ENCODE assay signal across 8 mouse cellular contexts in genomic region chr17:80206671-80207581, GRCm38 (mm10). TPM values are rescaled to one million over a fixed set of nuclear protein-coding genes. Genes with fewer than 3 reads are reported as not detected.
DNase-seq lines count a peak whose midpoint lies in the region; ATAC-seq lines count a peak whose summit lies in the region.

TSS of gene Srsf7 (minus strand) at chr17:80207307.
TSS of gene Ttc39d (plus strand) at chr17:80207460.

- no peaks in the 10 kb centered on the region for H3K27me3 ChIP-seq in heart, embryonic 14.5 days (ENCODE audit: control insufficient read depth, insufficient read depth, low read length)
- no peaks in the 10 kb centered on the region for H3K27me3 ChIP-seq in liver, embryonic 13.5 days
- H3K27me3 ChIP-seq in stomach, embryonic 16.5 days (ENCODE audit: control insufficient read depth, insufficient read depth, low read length): no peaks in the 10 kb centered on the region

- H3K27ac ChIP-seq in heart, embryonic 14.5 days (replicated peaks in 1 of 2; ENCODE audit: control insufficient read depth in 1 of 2, insufficient read depth in 1 of 2, low read depth in 2 of 2, low read length in 2 of 2): peak within 1 kb of the TSS; percentile 96 to 99
- H3K27ac ChIP-seq in liver, embryonic 13.5 days: peak within 1 kb of the TSS; percentile 95
- H3K27ac ChIP-seq in stomach, embryonic 16.5 days (ENCODE audit: low read length): peak within 1 kb of the TSS; percentile 99

- peak within 1 kb of the TSS; percentile 87 for H3K4me2 ChIP-seq in heart, embryonic 14.5 days (ENCODE audit: low read length)
- peak within 1 kb of the TSS; percentile 87 for H3K4me2 ChIP-seq in liver, embryonic 13.5 days
- peak within 1 kb of the TSS; percentile 84 for H3K4me2 ChIP-seq in stomach, embryonic 16.5 days (ENCODE audit: low read depth, low read length)

- DNase-seq in c-Kit-negative CD71-positive TER-119-positive erythroid progenitor cells, embryonic 14.5 days (ENCODE audit: low read depth, low spot score): peak; percentile 91
- peak; percentile 94 for DNase-seq in fibroblast of lung, adult 2 months (ENCODE audit: low read depth)
- DNase-seq in kidney, postnatal 14 days: peak; percentile 98
- peak; percentile 94 for DNase-seq in liver, embryonic 13.5 days
- DNase-seq in neural tube, embryonic 10.5 days (ENCODE audit: extremely low spot score, low spot score): peak; percentile 99

- H3K9ac ChIP-seq in heart, embryonic 14.5 days (ENCODE audit: low read length): peak within 1 kb of the TSS; percentile 98
- H3K9ac ChIP-seq in liver, embryonic 13.5 days: peak within 1 kb of the TSS; percentile 95
- H3K9ac ChIP-seq in stomach, embryonic 16.5 days (ENCODE audit: low read length): peak within 1 kb of the TSS; percentile 98

- peak; percentile 82 for ATAC-seq in CD4-positive, CD25-positive, alpha-beta regulatory T cell, adult 4 months
- peak; percentile 86 for ATAC-seq in heart, embryonic 14.5 days (ENCODE audit: insufficient number of reproducible peaks, insufficient read depth, low FRiP score, low read depth)
- ATAC-seq in liver, embryonic 13.5 days (ENCODE audit: low read depth): peak; percentile 86
- peak; percentile 96 for ATAC-seq in stomach, embryonic 16.5 days (ENCODE audit: insufficient read depth, low FRiP score)

- H3K9me3 ChIP-seq in heart, embryonic 14.5 days (ENCODE audit: control insufficient read depth, low read length): no peaks in the 10 kb centered on the region
- no peaks in the 10 kb centered on the region for H3K9me3 ChIP-seq in liver, embryonic 13.5 days (replicated peaks)
- no peaks in the 10 kb centered on the region for H3K9me3 ChIP-seq in stomach, embryonic 16.5 days (replicated peaks; ENCODE audit: control insufficient read depth, low read length)

- WGBS in heart, embryonic 14.5 days: under 1% methylated on average over 92 of the region's 95 CpGs
- WGBS in liver, embryonic 13.5 days (ENCODE audit: insufficient replicate concordance): under 1% methylated on average over 95 of the region's 95 CpGs
- under 1% methylated on average over 91 of the region's 95 CpGs for WGBS in stomach, embryonic 16.5 days

- H3K36me3 ChIP-seq in heart, embryonic 14.5 days (ENCODE audit: control insufficient read depth, insufficient read depth, low read length): peaks cover 37% of the 10 kb centered on the region
- H3K36me3 ChIP-seq in liver, embryonic 13.5 days: peaks cover 35% of the 10 kb centered on the region
- peaks cover 7% of the 10 kb centered on the region; the same call in 1 of the 2 replicates for H3K36me3 ChIP-seq in stomach, embryonic 16.5 days (ENCODE audit: control insufficient read depth, insufficient read depth, low read length)

- peak within 1 kb of the TSS; percentile 83 to 93 for H3K4me3 ChIP-seq in heart, embryonic 14.5 days (ENCODE audit: control insufficient read depth in 1 of 2, insufficient read depth in 1 of 2, low read depth in 1 of 2, low read length in 2 of 2)
- H3K4me3 ChIP-seq in liver, embryonic 13.5 days (replicated peaks): peak within 1 kb of the TSS; percentile 92
- peak within 1 kb of the TSS; percentile 95 for H3K4me3 ChIP-seq in stomach, embryonic 16.5 days (replicated peaks; ENCODE audit: low read length)

- peaks cover 0 to 4% of the 10 kb centered on the region in 2 experiments; a peak in 1 of 4 replicates for H3K4me1 ChIP-seq in heart, embryonic 14.5 days (ENCODE audit: control insufficient read depth in 2 of 2, insufficient read depth in 2 of 2, low read length in 2 of 2)
- peaks cover 26% of the 10 kb centered on the region for H3K4me1 ChIP-seq in liver, embryonic 13.5 days (replicated peaks)
- H3K4me1 ChIP-seq in stomach, embryonic 16.5 days (ENCODE audit: control insufficient read depth, insufficient read depth, low read length): 0 out of 2 replicates have a peak, but pooled peaks cover 6% of the 10 kb centered on the region

RNA-seq across cellular contexts. Expression of gene Srsf7, which starts in this region (rescaled TPM):
- 100 to 1,000 TPM; 498 to 562 TPM for polyA plus RNA-seq in CD4-positive, CD25-positive, alpha-beta regulatory T cell, adult 4 months (2017; shearing (Covaris generic))
- 275 and 276 TPM in 2 replicates for polyA plus RNA-seq in heart, embryonic 14.5 days (2014; fragmentation: Nextera tagmentation; extraction: Ambion mirVana)
- 336 and 378 TPM in 2 replicates for polyA plus RNA-seq in liver, embryonic 13.5 days (2015; fragmentation: Nextera tagmentation; extraction: Ambion mirVana)
- 461 and 480 TPM in 2 replicates for polyA plus RNA-seq in stomach, embryonic 16.5 days (2015; fragmentation: Nextera tagmentation; extraction: Ambion mirVana)

RNA-seq across cellular contexts. Expression of gene Ttc39d, which starts in this region (rescaled TPM):
- not detected for polyA plus RNA-seq in CD4-positive, CD25-positive, alpha-beta regulatory T cell, adult 4 months (2017; shearing (Covaris generic))
- 0.11 and 0.16 TPM in 2 replicates for polyA plus RNA-seq in heart, embryonic 14.5 days (2014; fragmentation: Nextera tagmentation; extraction: Ambion mirVana)
- not detected in 2 replicates for polyA plus RNA-seq in liver, embryonic 13.5 days (2015; fragmentation: Nextera tagmentation; extraction: Ambion mirVana)
- polyA plus RNA-seq in stomach, embryonic 16.5 days (2015; fragmentation: Nextera tagmentation; extraction: Ambion mirVana): 0.10 TPM in 1 of 2 replicates, not detected in the other

Comparison
In these comparisons a context has a peak if more than half of its experiments do, and no peak if none do; other contexts are left out.
1. Peak in every context shown above with its lines: DNase-seq, ATAC-seq, H3K4me3 ChIP-seq and H3K27ac ChIP-seq.